Mouse (Mus musculus) lung, postnatal 0 days (tissue): ENCODE data around the gene Atp6v1g2.

Experiments
- CTCF ChIP-seq: IDR thresholded peaks from 2 replicates; pipeline ENCODE4 v1.5.1; 2016; ENCODE audit warnings: antibody characterized with exemption, mild to moderate bottlenecking
- EP300 ChIP-seq: IDR thresholded peaks from 2 replicates; pipeline ENCODE4 v1.6.1; 2016; ENCODE audit warnings: antibody characterized with exemption, mild to moderate bottlenecking, control low read depth

- TF ChIP-seq CTCF (no peak), EP300 (no peak)
Measured at GRCm38 (mm10) chr17:35255301-35255700, 21.8 kb downstream of the Atp6v1g2 start.
